In the genomic region with DNA sequence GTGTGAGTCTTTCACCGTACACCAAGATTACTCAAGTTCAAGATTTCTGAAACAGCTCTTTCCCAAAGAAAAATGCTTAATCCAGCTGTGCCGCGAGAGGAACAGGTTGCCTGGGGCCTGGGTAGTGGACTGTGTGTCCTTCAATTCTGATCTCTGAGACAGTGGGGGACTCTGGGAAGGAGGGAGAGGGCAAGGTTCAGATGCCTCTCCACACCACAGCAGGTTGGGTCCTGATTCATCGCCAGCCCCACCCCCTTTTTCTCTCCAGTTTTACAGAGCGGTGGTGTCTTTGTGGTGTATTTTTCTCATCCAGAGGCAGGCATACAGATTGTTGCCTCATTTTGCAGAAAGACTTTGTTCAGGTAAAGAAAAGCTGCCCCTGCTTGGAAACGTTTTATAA, we compare ENCODE assay signal across 35 mouse cellular contexts. TPM values are rescaled to one million over a fixed set of nuclear protein-coding genes. Genes with fewer than 3 reads are reported as not detected.
DNase-seq lines count a peak whose midpoint lies in the region; ATAC-seq and TF ChIP-seq lines count a peak whose summit lies in the region.
"Had no signal": no experiment of that assay in that cellular context is flagged by ENCODE, and none has a peak within 500 bp of the region (broad histone marks: within the 10 kb centered on the region; RNA-seq: fewer than 3 reads in every experiment).

No protein-coding gene starts in this region.

- no peak for DNase-seq in CH12.LX (ENCODE audit: extremely low read depth)
- DNase-seq in kidney, postnatal 25 days = peak; percentile 74 to 87
- DNase-seq in hindbrain, postnatal 0 days (ENCODE audit: low spot score) = no peak
- DNase-seq in spleen, postnatal 4 days (ENCODE audit: low spot score in 2 of 2) = no peak
- no peak for DNase-seq in embryo, embryonic 10.5 days (ENCODE audit: low spot score)
- DNase-seq: adrenal gland, adult 8-10 months; B cell, adult 2 months; cerebellum, adult 9-10 months; heart, postnatal 14 days; lung, embryonic 14.5 days; retina, postnatal 1 day; right cerebral cortex, postnatal 14 days had no signal

- no peak for TF ChIP-seq CTCF in CH12.LX (conservative IDR thresholded peaks at IDR 0.05 in 1 of 2, IDR thresholded peaks at IDR 0.05 in 1 of 2; ENCODE audit: low read depth in 2 of 2, low read length in 2 of 2)
- TF ChIP-seq CTCF in hindbrain, postnatal 0 days (IDR thresholded peaks at IDR 0.05; ENCODE audit: low read depth) = no peak

- in situ Hi-C loops in CH12.LX (cut with MboI; ENCODE audit: low pct_ligation_motif_present, low pct_unique_long_range_greater_than_20kb, low sequenced_read_pairs) = no loop called here

- ATAC-seq in intestine, embryonic 16.5 days = peak; percentile 67
- 0 out of 2 replicates have a peak, but pooled peaks have one; percentile 24 for ATAC-seq in kidney, embryonic 15.5 days (replicated peaks; ENCODE audit: low FRiP score)
- no peak for ATAC-seq in hindbrain, postnatal 0 days
- ATAC-seq: forebrain, embryonic 16.5 days; midbrain, embryonic 15.5 days had no signal

- peak overlapping the region; percentile 52 for H3K27ac ChIP-seq in CH12.LX (ENCODE audit: insufficient read depth, low read depth)
- H3K27ac ChIP-seq in intestine, embryonic 16.5 days (ENCODE audit: low read length) = no peak overlapping the region
- no peak overlapping the region for H3K27ac ChIP-seq in kidney, embryonic 15.5 days
- no peak overlapping the region for H3K27ac ChIP-seq in hindbrain, postnatal 0 days
- H3K27ac ChIP-seq: hindbrain, embryonic 10.5 days; hindbrain, embryonic 15.5 days; limb, embryonic 10.5 days; limb, embryonic 15.5 days; liver, embryonic 14.5 days; midbrain, embryonic 10.5 days; midbrain, embryonic 15.5 days; neural tube, embryonic 15.5 days; stomach, embryonic 15.5 days had no signal

- no peak overlapping the region for H3K4me3 ChIP-seq in CH12.LX (replicated peaks in 1 of 3; ENCODE audit: low read depth in 2 of 3, low read length in 2 of 3, poor library complexity in 1 of 3)
- H3K4me3 ChIP-seq in intestine, embryonic 16.5 days (ENCODE audit: low read length) = no peak overlapping the region
- no peak overlapping the region for H3K4me3 ChIP-seq in kidney, embryonic 15.5 days (replicated peaks)
- H3K4me3 ChIP-seq in hindbrain, postnatal 0 days (ENCODE audit: low read length) = no peak overlapping the region
- H3K4me3 ChIP-seq: erythroblast, embryonic 14.5 days; hindbrain, embryonic 10.5 days; hindbrain, embryonic 15.5 days; limb, embryonic 10.5 days; limb, embryonic 15.5 days; midbrain, embryonic 10.5 days; midbrain, embryonic 15.5 days; neural tube, embryonic 15.5 days; stomach, embryonic 15.5 days had no signal

- peaks cover 4% of the 10 kb centered on the region; the same call in 1 of the 2 replicates for H3K79me2 ChIP-seq in CH12.LX (replicated peaks; ENCODE audit: control insufficient read depth, extremely low read depth, insufficient read depth, poor library complexity, severe bottlenecking)

- no peak for TF ChIP-seq RAD21 in CH12.LX (IDR thresholded peaks at IDR 0.05; ENCODE audit: low read depth, low read length)

- dilution Hi-C loops in CH12.LX (cut with MboI; ENCODE audit: extremely low pct_ligation_motif_present, extremely low pct_unique_long_range_greater_than_20kb, low sequenced_read_pairs) = no loop called here

- no peak for TF ChIP-seq EP300 in CH12.LX (IDR thresholded peaks at IDR 0.05; ENCODE audit: low read length)

- H3K4me1 ChIP-seq in CH12.LX (ENCODE audit: control insufficient read depth in 1 of 2, insufficient read depth in 2 of 2) = peaks cover 44 to 92% of the 10 kb centered on the region in 2 experiments
- peaks cover 11% of the 10 kb centered on the region; the same call in 1 of the 2 replicates for H3K4me1 ChIP-seq in intestine, embryonic 16.5 days (ENCODE audit: control insufficient read depth, insufficient read depth, low read length)
- peaks cover 25% of the 10 kb centered on the region for H3K4me1 ChIP-seq in kidney, embryonic 15.5 days
- H3K4me1 ChIP-seq in hindbrain, postnatal 0 days (ENCODE audit: insufficient read depth, low read length) = peaks cover 8% of the 10 kb centered on the region

- H3K9me3 ChIP-seq in CH12.LX (replicated peaks; ENCODE audit: low read length) = no peaks in the 10 kb centered on the region
- H3K9me3 ChIP-seq in intestine, embryonic 16.5 days (ENCODE audit: control insufficient read depth, low read length) = no peaks in the 10 kb centered on the region
- no peaks in the 10 kb centered on the region for H3K9me3 ChIP-seq in kidney, embryonic 15.5 days (replicated peaks)
- H3K9me3 ChIP-seq in hindbrain, postnatal 0 days (ENCODE audit: low read length) = no peaks in the 10 kb centered on the region
- H3K9me3 ChIP-seq: hindbrain, embryonic 10.5 days; hindbrain, embryonic 15.5 days; limb, embryonic 10.5 days; limb, embryonic 15.5 days; midbrain, embryonic 10.5 days; midbrain, embryonic 15.5 days; neural tube, embryonic 15.5 days; stomach, embryonic 15.5 days had no signal

- no peak for TF ChIP-seq POLR2A in CH12.LX (IDR thresholded peaks at IDR 0.05; ENCODE audit: low read depth, low read length)

- H3K4me2 ChIP-seq in CH12.LX (ENCODE audit: insufficient read depth, low read depth, poor library complexity, severe bottlenecking) = no peak overlapping the region
- H3K4me2 ChIP-seq in intestine, embryonic 16.5 days (ENCODE audit: low read depth, low read length) = no peak overlapping the region
- no peak overlapping the region for H3K4me2 ChIP-seq in kidney, embryonic 15.5 days
- no peak overlapping the region for H3K4me2 ChIP-seq in hindbrain, postnatal 0 days (ENCODE audit: low read depth, low read length)
- H3K4me2 ChIP-seq: hindbrain, embryonic 15.5 days; limb, embryonic 15.5 days; lung, embryonic 14.5 days; midbrain, embryonic 15.5 days; neural tube, embryonic 15.5 days; stomach, embryonic 15.5 days had no signal

- no peaks in the 10 kb centered on the region for H3K27me3 ChIP-seq in CH12.LX (replicated peaks)
- H3K27me3 ChIP-seq in intestine, embryonic 16.5 days (replicated peaks; ENCODE audit: control insufficient read depth, insufficient read depth, low read length) = no peaks in the 10 kb centered on the region
- H3K27me3 ChIP-seq in kidney, embryonic 15.5 days = 0 out of 2 replicates have a peak, but pooled peaks cover 4% of the 10 kb centered on the region
- no peaks in the 10 kb centered on the region for H3K27me3 ChIP-seq in hindbrain, postnatal 0 days (ENCODE audit: insufficient read depth, low read length)
- H3K27me3 ChIP-seq: hindbrain, embryonic 15.5 days; limb, embryonic 15.5 days; midbrain, embryonic 15.5 days; neural tube, embryonic 15.5 days; stomach, embryonic 15.5 days had no signal

- H3K9ac ChIP-seq in CH12.LX (ENCODE audit: insufficient read depth, low read depth) = 0 out of 2 replicates have a peak overlapping the region, but pooled peaks have one; percentile 6
- no peak overlapping the region for H3K9ac ChIP-seq in intestine, embryonic 16.5 days (ENCODE audit: low read depth, low read length)
- no peak overlapping the region for H3K9ac ChIP-seq in kidney, embryonic 15.5 days
- H3K9ac ChIP-seq in hindbrain, postnatal 0 days (replicated peaks; ENCODE audit: low read length) = no peak overlapping the region
- H3K9ac ChIP-seq: hindbrain, embryonic 15.5 days; limb, embryonic 15.5 days; liver, embryonic 14.5 days; lung, embryonic 14.5 days; midbrain, embryonic 15.5 days; neural tube, embryonic 15.5 days; stomach, embryonic 15.5 days had no signal

- peaks cover 0 to 6% of the 10 kb centered on the region in 2 experiments for H3K36me3 ChIP-seq in CH12.LX (replicated peaks in 1 of 2; ENCODE audit: control insufficient read depth in 1 of 2, insufficient read depth in 1 of 2, low read length in 1 of 2)
- H3K36me3 ChIP-seq in intestine, embryonic 16.5 days (ENCODE audit: control insufficient read depth, insufficient read depth, low read length) = no peaks in the 10 kb centered on the region
- no peaks in the 10 kb centered on the region for H3K36me3 ChIP-seq in kidney, embryonic 15.5 days
- no peaks in the 10 kb centered on the region for H3K36me3 ChIP-seq in hindbrain, postnatal 0 days (ENCODE audit: insufficient read depth, low read length)
- H3K36me3 ChIP-seq: hindbrain, embryonic 10.5 days; hindbrain, embryonic 15.5 days; limb, embryonic 10.5 days; limb, embryonic 15.5 days; midbrain, embryonic 10.5 days; midbrain, embryonic 15.5 days; neural tube, embryonic 15.5 days; stomach, embryonic 15.5 days had no signal

- 75% methylated on average over 6 of the region's 6 CpGs for WGBS in intestine, embryonic 16.5 days
- 83% methylated on average over 6 of the region's 6 CpGs for WGBS in kidney, embryonic 15.5 days
- WGBS in hindbrain, postnatal 0 days = 93% methylated on average over 6 of the region's 6 CpGs

RNA-seq across cellular contexts. Expression of gene Pla1a, which starts 34.7 kb away (rescaled TPM):
- total RNA-seq in CH12.LX (2012; rRNA removed) = 20.6 and 27.9 TPM in 2 replicates
- 12.3 and 14.3 TPM in 2 replicates for total RNA-seq in CH12.LX (2014; rRNA removed)
- 9.3 and 11.0 TPM in 2 replicates for polyA plus RNA-seq in CH12.LX (2012; ENCODE audit: insufficient read length, low read depth)
- 1.3 and 1.9 TPM in 2 replicates for polyA plus RNA-seq in intestine, embryonic 16.5 days (2015; fragmentation: Nextera tagmentation; extraction: Ambion mirVana)
- 3.9 and 4.2 TPM in 2 replicates for polyA plus RNA-seq in kidney, embryonic 15.5 days (2015; fragmentation: Nextera tagmentation; extraction: Ambion mirVana)
- 0.36 and 1.7 TPM in 2 replicates for total RNA-seq in hindbrain, postnatal 0 days (2014; rRNA removed)
- 1.0 and 1.3 TPM in 2 replicates for polyA plus RNA-seq in hindbrain, postnatal 0 days (2015; fragmentation: Nextera tagmentation; extraction: Ambion mirVana)
- total RNA-seq: megakaryocyte progenitor cell, adult 5-6 weeks had no signal
- polyA plus RNA-seq: erythroblast, embryonic 14.5 days had no signal

RNA-seq across cellular contexts. Expression of gene Popdc2, which starts 36.3 kb away (rescaled TPM):
- total RNA-seq in CH12.LX (2012; rRNA removed) = 1.0 and 3.6 TPM in 2 replicates
- total RNA-seq in CH12.LX (2014; rRNA removed) = 0.17 and 0.30 TPM in 2 replicates
- polyA plus RNA-seq in CH12.LX (2012; ENCODE audit: insufficient read length, low read depth) = 0.35 and 1.1 TPM in 2 replicates
- 15.0 and 20.2 TPM in 2 replicates for polyA plus RNA-seq in intestine, embryonic 16.5 days (2015; fragmentation: Nextera tagmentation; extraction: Ambion mirVana)
- 1.1 and 5.7 TPM in 2 replicates for polyA plus RNA-seq in kidney, embryonic 15.5 days (2015; fragmentation: Nextera tagmentation; extraction: Ambion mirVana)
- total RNA-seq in hindbrain, postnatal 0 days (2014; rRNA removed) = 0.10 and 0.40 TPM in 2 replicates
- polyA plus RNA-seq in hindbrain, postnatal 0 days (2015; fragmentation: Nextera tagmentation; extraction: Ambion mirVana) = 0.83 and 1.0 TPM in 2 replicates

RNA-seq across cellular contexts. Expression of gene Gm21987, which starts 51.4 kb away (rescaled TPM):
- total RNA-seq in CH12.LX (2012; rRNA removed) = 0.42 TPM in 1 of 2 replicates, not detected in the other
- total RNA-seq in CH12.LX (2014; rRNA removed) = not detected in 2 replicates
- 0.87 TPM in 1 of 2 replicates, not detected in the other for polyA plus RNA-seq in CH12.LX (2012; ENCODE audit: insufficient read length, low read depth)
- 0.54 and 1.6 TPM in 2 replicates for polyA plus RNA-seq in intestine, embryonic 16.5 days (2015; fragmentation: Nextera tagmentation; extraction: Ambion mirVana)
- not detected in 2 replicates for polyA plus RNA-seq in kidney, embryonic 15.5 days (2015; fragmentation: Nextera tagmentation; extraction: Ambion mirVana)
- total RNA-seq in hindbrain, postnatal 0 days (2014; rRNA removed) = not detected in 2 replicates
- not detected in 2 replicates for polyA plus RNA-seq in hindbrain, postnatal 0 days (2015; fragmentation: Nextera tagmentation; extraction: Ambion mirVana)
- total RNA-seq: ES-E14; gastrocnemius, adult 8-10 months; gastrocnemius, postnatal 4 days; heart, adult 8-10 months; left cerebral cortex, postnatal 10 days; megakaryocyte progenitor cell, adult 5-6 weeks had no signal
- polyA plus RNA-seq: embryonic facial prominence, embryonic 14.5 days; forebrain, embryonic 11.5 days; forebrain, embryonic 16.5 days; hindbrain, embryonic 10.5 days; hindbrain, embryonic 15.5 days; limb, embryonic 10.5 days; liver, embryonic 14.5 days; lung, embryonic 14.5 days; midbrain, embryonic 10.5 days; midbrain, embryonic 15.5 days; neural tube, embryonic 15.5 days; small intestine, adult 2 months; stomach, embryonic 15.5 days; urinary bladder, adult 2 months had no signal

RNA-seq across cellular contexts. Expression of gene Cox17, which starts 51.5 kb away (rescaled TPM):
- 643 and 706 TPM in 2 replicates for total RNA-seq in CH12.LX (2012; rRNA removed)
- total RNA-seq in CH12.LX (2014; rRNA removed) = 410 and 438 TPM in 2 replicates
- 533 and 622 TPM in 2 replicates for polyA plus RNA-seq in CH12.LX (2012; ENCODE audit: insufficient read length, low read depth)
- 223 and 249 TPM in 2 replicates for polyA plus RNA-seq in intestine, embryonic 16.5 days (2015; fragmentation: Nextera tagmentation; extraction: Ambion mirVana)
- polyA plus RNA-seq in kidney, embryonic 15.5 days (2015; fragmentation: Nextera tagmentation; extraction: Ambion mirVana) = 167 and 189 TPM in 2 replicates
- 12.2 and 24.5 TPM in 2 replicates for total RNA-seq in hindbrain, postnatal 0 days (2014; rRNA removed)
- 78.5 and 90.1 TPM in 2 replicates for polyA plus RNA-seq in hindbrain, postnatal 0 days (2015; fragmentation: Nextera tagmentation; extraction: Ambion mirVana)

RNA-seq across cellular contexts. Expression of gene Adprh, which starts 54.2 kb away (rescaled TPM):
- total RNA-seq in CH12.LX (2012; rRNA removed) (47.3 and 67.7 TPM in 2 replicates), CH12.LX (2014; rRNA removed) (44.9 and 45.3 TPM in 2 replicates)
- polyA plus RNA-seq in CH12.LX (2012; ENCODE audit: insufficient read length, low read depth) = 82.9 and 93.2 TPM in 2 replicates
- 85.1 and 88.9 TPM in 2 replicates for polyA plus RNA-seq in intestine, embryonic 16.5 days (2015; fragmentation: Nextera tagmentation; extraction: Ambion mirVana)
- 93.2 and 102 TPM in 2 replicates for polyA plus RNA-seq in kidney, embryonic 15.5 days (2015; fragmentation: Nextera tagmentation; extraction: Ambion mirVana)
- total RNA-seq in hindbrain, postnatal 0 days (2014; rRNA removed) = 47.0 and 51.2 TPM in 2 replicates
- 131 and 134 TPM in 2 replicates for polyA plus RNA-seq in hindbrain, postnatal 0 days (2015; fragmentation: Nextera tagmentation; extraction: Ambion mirVana)

Comparison
In these comparisons a context has a peak if more than half of its experiments do, and no peak if none do; other contexts are left out.
1. DNase-seq: peak in kidney, postnatal 25 days (2 of 2); none in CH12.LX (single experiment), hindbrain, postnatal 0 days (single experiment), spleen, postnatal 4 days (0 of 2) and embryo, embryonic 10.5 days (single experiment).